Mouse (Mus musculus) frontal cortex, postnatal 36 days (tissue): ENCODE data around the gene Rpp14.

ENCODE experiments used
- DNase-seq, 2 experiments: peaks; one replicate each; pipeline ENCODE4 v3.0.0; 2022; ENCODE audit warnings: low spot score in 2 of 2

The Rpp14 gene

GRCm38 (mm10) chr14:8080165-8080679 is at the start of gene Rpp14:
Rpp14 (plus strand) TSS chr14:8080367.
- DNase-seq, result peak; percentile 97 to 98

GRCm38 (mm10) chr14:8030535-8030934 is 49.6 kb upstream of the Rpp14 start:
- no peak for DNase-seq

GRCm38 (mm10) chr14:8032087-8032944 is 47.9 kb upstream of the Rpp14 start:
- peak; percentile 56 to 66 for DNase-seq

GRCm38 (mm10) chr14:8034561-8034960 is 45.6 kb upstream of the Rpp14 start:
- DNase-seq, result no peak

- no peak for DNase-seq
These were observed 44.2 kb upstream of the Rpp14 start for GRCm38 (mm10) chr14:8035951-8036350.

- DNase-seq, result no peak
These were observed 43.8 kb upstream of the Rpp14 start for GRCm38 (mm10) chr14:8036406-8036805.

- no peak for DNase-seq
These were observed 42.0 kb upstream of the Rpp14 start for GRCm38 (mm10) chr14:8038150-8038549.

GRCm38 (mm10) chr14:8038791-8039448 is 41.2 kb upstream of the Rpp14 start:
- DNase-seq, result peak; percentile 62 to 69

GRCm38 (mm10) chr14:8040179-8040578 is 40.0 kb upstream of the Rpp14 start:
- DNase-seq, result no peak

- no peak for DNase-seq
These were observed 39.1 kb upstream of the Rpp14 start for GRCm38 (mm10) chr14:8040911-8041678.

- no peak for DNase-seq
These were observed 38.0 kb upstream of the Rpp14 start for GRCm38 (mm10) chr14:8042120-8042519.

GRCm38 (mm10) chr14:8042577-8042976 is 37.6 kb upstream of the Rpp14 start:
- no peak for DNase-seq

- peak in 1 of 2 experiments; percentile 35 for DNase-seq
These were observed 35.8 kb upstream of the Rpp14 start for GRCm38 (mm10) chr14:8044330-8044729.

- no peak for DNase-seq
These were observed 35.4 kb upstream of the Rpp14 start for GRCm38 (mm10) chr14:8044786-8045185.

GRCm38 (mm10) chr14:8045187-8045846 is 34.9 kb upstream of the Rpp14 start:
- DNase-seq, result no peak

GRCm38 (mm10) chr14:8046839-8047238 is 33.3 kb upstream of the Rpp14 start:
- DNase-seq, result no peak

GRCm38 (mm10) chr14:8049334-8049733 is 30.8 kb upstream of the Rpp14 start:
- DNase-seq, result no peak

GRCm38 (mm10) chr14:8051869-8052268 is 28.3 kb upstream of the Rpp14 start:
- DNase-seq, result no peak

GRCm38 (mm10) chr14:8052661-8053060 is 27.5 kb upstream of the Rpp14 start:
- DNase-seq, result no peak

- DNase-seq, result no peak
These were observed 25.7 kb upstream of the Rpp14 start for GRCm38 (mm10) chr14:8054310-8055102.

GRCm38 (mm10) chr14:8056076-8056475 is 24.1 kb upstream of the Rpp14 start:
- DNase-seq, result no peak
